Mouse (Mus musculus) olfactory bulb, adult 2 months (tissue): ENCODE data around the gene Inpp5a. TPM values are rescaled to one million over a fixed set of nuclear protein-coding genes. Genes with fewer than 3 reads are reported as not detected.

Source experiments
- H3K27ac ChIP-seq: fragments of 200-500 bp; 2 replicates; pipeline ENCODE4 v1.5.1; 2012; ENCODE audit warnings: low read depth, low read length; ENCODE audit not compliant: insufficient read depth
- H3K4me1 ChIP-seq: fragments of 200-500 bp; 2 replicates; pipeline ENCODE4 v1.6.1; 2012; ENCODE audit warnings: low read length; ENCODE audit not compliant: control insufficient read depth, insufficient read depth
- H3K4me3 ChIP-seq: fragments of 200-500 bp; 2 replicates; pipeline ENCODE4 v1.5.1; 2012; ENCODE audit warnings: mild to moderate bottlenecking, low read depth, low read length, moderate library complexity; ENCODE audit not compliant: insufficient read depth
- CTCF ChIP-seq: fragments of 200-500 bp; IDR thresholded peaks from 2 replicates; pipeline ENCODE4 v1.5.1; 2012; ENCODE audit warnings: low read depth, mild to moderate bottlenecking, low read length, moderate library complexity; ENCODE audit not compliant: insufficient read depth
- POLR2A ChIP-seq: fragments of 200-500 bp; IDR thresholded peaks from 2 replicates; pipeline ENCODE4 v1.6.1; 2012; ENCODE audit warnings: mild to moderate bottlenecking, low read depth, low read length, moderate library complexity; ENCODE audit not compliant: insufficient read depth
- WGBS: fragments of 180-500 bp; shearing (Covaris S2); methylation state at CpG from one replicate; pipeline ENCODE4 v1.1.7; 2018; 5-methylcytosine and 5-hydroxymethylcytosine counted together
- polyA plus RNA-seq: library from polyadenylated mRNA; stranded (reverse); fragments of >200 nt; gene quantifications from 2 replicates; pipeline ENCODE4 v1.2.4, GENCODE M21; 2012; ENCODE audit warnings: low replicate concordance; ENCODE audit not compliant: missing spikeins, insufficient read depth, insufficient read length

Inpp5a gene
- polyA plus RNA-seq, 1 experiment: not detected

GRCm38 (mm10) chr7:139368722-139369380, 20.1 kb upstream of the Inpp5a start:
- TF ChIP-seq POLR2A: no peak
- TF ChIP-seq CTCF: no peak
- 0 out of 2 replicates have a peak overlapping the region, but pooled peaks have one; percentile 33 for H3K27ac ChIP-seq
- H3K4me3 ChIP-seq: no peak overlapping the region
- peaks cover 26% of the 10 kb centered on the region for H3K4me1 ChIP-seq
- WGBS: 52% methylated on average over 14 of the region's 14 CpGs

GRCm38 (mm10) chr7:139369501-139370088, 19.3 kb upstream of the Inpp5a start:
- Histone ChIP-seq H3K4me1 (peaks cover 19% of the 10 kb centered on the region), H3K27ac (no peak overlapping the region), H3K4me3 (no peak overlapping the region)
- 92% methylated on average over 6 of the region's 6 CpGs for WGBS
- no peak for TF ChIP-seq CTCF
- TF ChIP-seq POLR2A: no peak

GRCm38 (mm10) chr7:139371389-139371788, 17.5 kb upstream of the Inpp5a start:
- no peak for TF ChIP-seq POLR2A
- no peak for TF ChIP-seq CTCF
- Histone ChIP-seq H3K27ac (no peak overlapping the region), H3K4me3 (no peak overlapping the region), H3K4me1 (peaks cover 11% of the 10 kb centered on the region)

GRCm38 (mm10) chr7:139377381-139377780, 11.5 kb upstream of the Inpp5a start:
- TF ChIP-seq POLR2A (no peak), CTCF (no peak)
- H3K27ac ChIP-seq: no peak overlapping the region
- no peaks in the 10 kb centered on the region for H3K4me1 ChIP-seq
- WGBS: 89% methylated on average over 7 of the region's 7 CpGs
- no peak overlapping the region for H3K4me3 ChIP-seq

GRCm38 (mm10) chr7:139378355-139378754, 10.6 kb upstream of the Inpp5a start:
- Histone ChIP-seq H3K27ac (no peak overlapping the region), H3K4me1 (no peaks in the 10 kb centered on the region), H3K4me3 (no peak overlapping the region)
- TF ChIP-seq POLR2A: no peak
- TF ChIP-seq CTCF: no peak
- 95% methylated on average over 3 of the region's 3 CpGs for WGBS

GRCm38 (mm10) chr7:139379745-139380144, 9.2 kb upstream of the Inpp5a start:
- Histone ChIP-seq H3K4me1 (no peaks in the 10 kb centered on the region), H3K4me3 (no peak overlapping the region), H3K27ac (no peak overlapping the region)
- TF ChIP-seq CTCF: no peak
- no peak for TF ChIP-seq POLR2A
- 79% methylated on average over 2 of the region's 2 CpGs for WGBS

GRCm38 (mm10) chr7:139380225-139380624, 8.7 kb upstream of the Inpp5a start:
- WGBS: 85% methylated on average over 4 of the region's 4 CpGs
- H3K4me1 ChIP-seq: no peaks in the 10 kb centered on the region
- no peak overlapping the region for H3K4me3 ChIP-seq
- H3K27ac ChIP-seq: no peak overlapping the region
- TF ChIP-seq CTCF: no peak
- TF ChIP-seq POLR2A: no peak

- 78% methylated on average over 2 of the region's 2 CpGs for WGBS
- no peak overlapping the region for H3K4me3 ChIP-seq
- no peaks in the 10 kb centered on the region for H3K4me1 ChIP-seq
- H3K27ac ChIP-seq: no peak overlapping the region
- no peak for TF ChIP-seq POLR2A
- no peak for TF ChIP-seq CTCF
These were observed 7.0 kb upstream of the Inpp5a start for GRCm38 (mm10) chr7:139381877-139382276.

GRCm38 (mm10) chr7:139382796-139383195, 6.1 kb upstream of the Inpp5a start:
- 93% methylated on average over 2 of the region's 2 CpGs for WGBS

More at GRCm38 (mm10) chr7:139382796-139383195, 6.1 kb upstream of the Inpp5a start:
- Histone ChIP-seq H3K4me1 (peaks cover 2% of the 10 kb centered on the region; the same call in 1 of the 2 replicates), H3K27ac (no peak overlapping the region), H3K4me3 (no peak overlapping the region)
- TF ChIP-seq POLR2A (no peak), CTCF (no peak)
